Mouse (Mus musculus) cerebellum, adult 2 months (tissue): ENCODE measurements at regions not wholly inside any gene's neighbourhood (a gene's known extent, or its start where the extent isn't known, plus 50 kb on each side); places are given as distances from the start of the nearest gene placed in this dataset.
A peak's percentile ranks its signal among the peaks of the same experiment; 100 is the strongest.
"Not testable (repeated sequence)": the region's sequence is repeated elsewhere in the genome, so short reads cannot be mapped to it uniquely, and the experiment has no call there.

ENCODE experiments used
- DNase-seq, 2 experiments: peaks; one replicate each; pipeline ENCODE4 v3.0.0; 2021
- H3K27ac ChIP-seq: fragments of 200-500 bp; 2 replicates; pipeline ENCODE4 v1.5.1; 2012; ENCODE audit warnings: low read length, control low read depth, inconsistent platforms; ENCODE audit not compliant: insufficient read depth
- H3K27me3 ChIP-seq: fragments of 200-500 bp; 2 replicates; pipeline ENCODE4 v1.6.1; 2012; ENCODE audit warnings: inconsistent platforms, mild to moderate bottlenecking, low read length, moderate library complexity; ENCODE audit not compliant: control insufficient read depth, insufficient read depth
- H3K4me1 ChIP-seq: fragments of 200-500 bp; 2 replicates; pipeline ENCODE4 v1.6.1; 2011; ENCODE audit warnings: low read length; ENCODE audit not compliant: control insufficient read depth, insufficient read depth
- H3K4me3 ChIP-seq: fragments of 200-500 bp; replicated peaks from 2 replicates; pipeline ENCODE3; 2011; ENCODE audit warnings: mild to moderate bottlenecking, low read depth, low read length, control low read depth; ENCODE audit not compliant: insufficient read depth
- CTCF ChIP-seq: fragments of 200-500 bp; IDR thresholded peaks from 2 replicates; pipeline ENCODE4 v1.5.1; 2011; ENCODE audit warnings: low read depth, mild to moderate bottlenecking, control low read depth, low read length, moderate library complexity, borderline replicate concordance; ENCODE audit not compliant: insufficient read depth
- POLR2A ChIP-seq: fragments of 200-500 bp; IDR thresholded peaks from 2 replicates; pipeline ENCODE4 v1.6.1; 2011; ENCODE audit warnings: low read length, control low read depth, borderline replicate concordance; ENCODE audit not compliant: insufficient read depth
- WGBS: fragments of 180-500 bp; shearing (Covaris S2); methylation state at CpG from one replicate; pipeline ENCODE4 v1.1.7; 2018; 5-methylcytosine and 5-hydroxymethylcytosine counted together

DNA sequence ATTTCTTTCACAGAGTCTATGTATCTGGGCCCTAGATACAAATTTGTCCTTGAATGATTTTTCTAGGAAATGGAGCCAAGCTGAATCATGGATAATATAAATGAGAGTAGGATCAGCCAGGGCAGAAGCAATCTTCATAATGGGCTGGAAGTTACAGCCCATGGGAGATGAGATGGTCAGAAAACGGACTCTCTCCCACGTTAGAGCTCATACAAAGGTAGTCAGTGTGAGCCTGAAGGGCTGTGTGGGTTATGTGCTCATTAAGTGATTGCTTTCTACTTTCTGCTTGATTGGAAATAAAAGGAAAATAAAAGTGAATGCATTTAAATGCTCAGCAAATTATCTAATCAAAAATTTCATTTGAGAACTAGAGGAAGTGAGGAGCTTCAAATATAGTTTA lies 2017.1 kb upstream of the Pcdh20 start:
- TF ChIP-seq CTCF (no peak), POLR2A (no peak)
- 79% methylated on average over 2 of the region's 2 CpGs for WGBS
- H3K4me1 ChIP-seq = no peaks in the 10 kb centered on the region
- no peak for DNase-seq
- H3K27ac ChIP-seq = no peak overlapping the region
- H3K27me3 ChIP-seq = no peaks in the 10 kb centered on the region
- H3K4me3 ChIP-seq = no peak overlapping the region

DNA sequence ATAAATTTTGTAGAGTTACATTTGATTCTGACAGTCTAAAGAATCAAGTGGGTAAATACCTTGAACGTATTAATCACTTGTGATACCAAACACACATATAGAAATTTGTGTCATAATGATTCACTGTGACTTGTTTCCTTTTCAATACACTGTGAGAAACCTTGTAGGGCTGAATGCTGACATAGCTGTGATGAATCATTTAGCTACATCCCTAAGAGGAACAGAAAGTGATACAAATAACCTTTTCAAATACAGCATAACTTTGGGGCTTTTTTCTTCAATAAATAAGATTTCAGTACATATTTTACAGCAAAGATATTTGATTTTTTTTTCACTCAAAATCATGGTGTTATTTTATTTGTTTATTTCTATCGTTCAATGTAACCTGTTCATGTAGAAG lies 1976.8 kb upstream of the Pcdh20 start:
- no peak overlapping the region for H3K27ac ChIP-seq
- no peak for TF ChIP-seq POLR2A
- H3K4me3 ChIP-seq = no peak overlapping the region
- DNase-seq = no peak
- H3K4me1 ChIP-seq = no peaks in the 10 kb centered on the region
- 80% methylated on average over 2 of the region's 2 CpGs for WGBS
- H3K27me3 ChIP-seq = no peaks in the 10 kb centered on the region

DNA sequence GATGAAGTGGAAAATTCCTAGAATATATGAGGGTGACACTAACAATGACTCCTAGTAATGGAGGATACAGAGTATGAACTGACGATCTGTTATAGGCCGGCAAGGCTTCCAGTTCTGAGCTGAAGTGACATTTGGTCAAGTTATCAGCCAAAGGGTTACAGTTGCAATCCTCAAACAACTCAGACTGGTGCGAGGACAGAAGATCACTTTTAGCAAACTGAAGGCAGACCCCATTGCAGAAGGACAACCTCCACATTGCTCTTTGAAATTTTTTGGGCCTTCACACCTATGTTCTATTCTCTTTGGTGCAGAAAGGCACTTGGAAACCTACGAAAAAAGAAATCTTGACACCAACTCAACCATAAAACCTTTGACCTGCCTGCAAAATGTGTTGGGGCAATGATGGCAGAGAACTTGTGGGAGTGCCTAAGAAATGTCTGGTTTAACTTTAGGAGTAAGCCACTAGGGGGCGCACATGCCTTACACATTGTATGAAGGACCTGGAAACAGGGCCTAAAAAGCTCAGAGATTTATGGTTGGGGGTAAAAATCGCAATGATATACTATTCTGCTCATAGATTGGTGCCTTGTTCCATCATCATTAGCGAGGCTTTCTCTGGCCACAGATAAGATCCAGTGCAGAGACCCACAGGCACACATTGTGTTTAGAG lies 1961.8 kb upstream of the Pcdh20 start:
- Histone ChIP-seq H3K4me3 (no peak overlapping the region), H3K27me3 (no peaks in the 10 kb centered on the region), H3K4me1 (no peaks in the 10 kb centered on the region), H3K27ac (no peak overlapping the region)
- 48% methylated on average over 7 of the region's 7 CpGs for WGBS
- peak; percentile 32 to 34 for DNase-seq
- TF ChIP-seq CTCF = peak; percentile 51; the same call in 1 of the 2 replicates
- TF ChIP-seq POLR2A = no peak

GRCm38 (mm10) chr14:90412707-90413106 lies 1941.5 kb upstream of the Pcdh20 start:
- Histone ChIP-seq H3K4me1 (no peaks in the 10 kb centered on the region), H3K27ac (no peak overlapping the region), H3K4me3 (no peak overlapping the region), H3K27me3 (no peaks in the 10 kb centered on the region)
- 55% methylated on average over 3 of the region's 3 CpGs for WGBS
- no peak for DNase-seq
- no peak for TF ChIP-seq CTCF
- TF ChIP-seq POLR2A = no peak

DNA sequence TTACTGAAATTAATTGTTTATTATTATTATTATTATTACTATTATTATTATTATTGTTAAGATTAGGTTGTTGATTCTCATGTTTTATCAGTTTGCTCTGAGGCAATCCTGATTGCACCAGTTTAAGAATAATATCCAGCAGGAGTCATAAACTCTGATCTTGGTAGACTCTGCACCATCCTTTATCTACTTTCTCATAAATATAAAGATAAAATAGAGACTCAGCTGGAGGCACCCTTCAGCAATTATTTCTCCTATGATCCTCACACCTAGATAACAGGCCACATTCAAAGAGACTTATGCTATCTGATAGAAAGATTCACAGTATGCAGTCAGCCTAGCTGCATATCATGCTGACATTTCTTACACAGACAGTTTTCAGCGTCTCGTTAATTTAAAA lies 1935.2 kb upstream of the Pcdh20 start:
- DNase-seq = no peak
- no peaks in the 10 kb centered on the region for H3K4me1 ChIP-seq
- no peak for TF ChIP-seq POLR2A
- no peak for TF ChIP-seq CTCF
- 81% methylated on average over 2 of the region's 2 CpGs for WGBS
- no peak overlapping the region for H3K27ac ChIP-seq
- H3K4me3 ChIP-seq = no peak overlapping the region
- H3K27me3 ChIP-seq = no peaks in the 10 kb centered on the region

DNA sequence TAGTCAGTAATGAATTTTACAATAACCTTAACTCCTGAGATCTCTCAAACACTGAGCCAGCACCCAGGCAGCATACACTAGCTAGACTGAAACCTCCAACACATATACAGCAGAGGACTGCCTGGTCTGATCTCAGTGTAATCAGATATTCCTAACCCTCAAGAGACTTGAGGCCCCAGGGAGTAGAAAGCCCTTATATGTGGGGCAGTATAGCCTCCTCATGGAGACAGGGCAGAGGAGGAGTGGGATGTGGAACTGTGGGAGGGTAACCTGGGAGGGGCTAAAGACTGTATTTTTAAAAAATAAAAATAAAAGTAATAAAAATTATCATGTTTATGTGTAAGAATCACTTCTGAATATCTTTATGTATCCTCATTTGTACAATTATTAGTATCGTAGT lies 1934.3 kb upstream of the Pcdh20 start:
- DNase-seq = no peak
- TF ChIP-seq POLR2A (no peak), CTCF (no peak)
- Histone ChIP-seq H3K4me1 (no peaks in the 10 kb centered on the region), H3K27ac (no peak overlapping the region), H3K4me3 (no peak overlapping the region), H3K27me3 (no peaks in the 10 kb centered on the region)
- WGBS = 98% methylated on average over 1 of the region's 1 CpGs

DNA sequence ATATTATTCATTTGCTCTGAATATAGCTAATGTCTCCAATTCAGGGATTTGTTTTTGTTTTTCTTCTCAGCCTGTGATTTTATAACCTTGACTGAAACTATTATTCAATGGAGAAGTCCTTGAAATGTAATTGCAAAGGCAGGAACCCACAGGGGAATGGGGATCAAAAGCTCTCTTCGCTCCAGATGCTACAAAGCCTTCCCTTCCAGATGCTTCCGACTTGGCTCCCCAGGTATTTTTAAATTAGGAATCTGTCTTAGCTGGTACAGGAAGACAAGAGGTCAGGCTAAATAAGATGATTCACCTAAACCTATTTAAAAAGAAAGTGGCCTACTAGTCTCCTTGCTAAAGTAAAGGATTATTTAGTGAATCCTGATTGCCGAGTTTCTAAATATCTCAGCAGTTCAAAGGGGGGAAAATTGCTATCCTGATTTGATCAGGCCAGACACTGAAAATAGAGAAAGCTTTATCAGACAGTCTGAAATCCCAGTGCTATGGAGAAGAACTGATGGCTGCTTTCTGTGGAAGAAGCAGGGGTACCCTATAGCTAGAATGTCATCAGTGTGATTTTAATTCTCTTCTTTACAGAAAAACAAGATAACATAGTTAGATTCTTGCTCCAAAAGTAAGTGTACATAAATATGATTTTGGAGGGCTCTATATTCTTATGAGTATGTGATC lies 1896.2 kb upstream of the Pcdh20 start:
- Histone ChIP-seq H3K27me3 (no peaks in the 10 kb centered on the region), H3K27ac (no peak overlapping the region), H3K4me1 (no peaks in the 10 kb centered on the region), H3K4me3 (no peak overlapping the region)
- no peak for TF ChIP-seq POLR2A
- TF ChIP-seq CTCF = no peak
- no peak for DNase-seq
- WGBS = 58% methylated on average over 3 of the region's 3 CpGs

DNA sequence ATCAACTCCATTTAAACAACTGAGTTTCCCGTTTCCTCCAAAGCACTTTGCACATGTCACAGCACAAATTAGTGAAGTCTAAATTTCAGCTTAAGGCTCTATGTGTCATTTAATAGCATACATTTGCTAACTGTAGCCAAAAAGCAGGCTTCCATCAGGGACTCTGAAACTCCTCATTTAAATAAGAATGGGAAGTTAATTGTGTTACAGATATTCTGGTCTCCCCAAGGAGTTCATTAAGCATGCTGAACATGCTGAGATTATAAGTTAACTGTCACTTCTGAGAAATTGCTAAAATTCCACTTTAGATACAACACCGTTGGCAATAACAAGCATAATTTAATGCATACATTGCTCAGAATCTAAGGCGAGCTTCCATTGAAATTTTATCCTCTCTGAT lies 1863.3 kb upstream of the Pcdh20 start:
- DNase-seq = no peak
- TF ChIP-seq CTCF (no peak), POLR2A (no peak)
- WGBS = 20% methylated on average over 3 of the region's 3 CpGs
- H3K4me1 ChIP-seq = no peaks in the 10 kb centered on the region
- H3K27me3 ChIP-seq = no peaks in the 10 kb centered on the region
- no peak overlapping the region for H3K27ac ChIP-seq
- no peak overlapping the region for H3K4me3 ChIP-seq

GRCm38 (mm10) chr14:90295456-90295855 lies 1824.3 kb upstream of the Pcdh20 start:
- WGBS = 95% methylated on average over 17 of the region's 18 CpGs
- H3K27ac ChIP-seq, H3K4me1 ChIP-seq, H3K4me3 ChIP-seq, H3K27me3 ChIP-seq: not testable (repeated sequence)
- peak; percentile 7 to 10 for DNase-seq
